Mouse (Mus musculus): Measurements from ENCODE around the gene Uba1y. TPM values are rescaled to one million over a fixed set of nuclear protein-coding genes. Genes with fewer than 3 reads are reported as not detected.
"Not testable (repeated sequence)": the region's sequence is repeated elsewhere in the genome, so short reads cannot be mapped to it uniquely, and the experiment has no call there.

Uba1y gene
- total RNA-seq (2021), result not detected
- long read RNA-seq, experiment 1, result 0 reads
- long read RNA-seq, experiment 2, result 0 reads

DNA sequence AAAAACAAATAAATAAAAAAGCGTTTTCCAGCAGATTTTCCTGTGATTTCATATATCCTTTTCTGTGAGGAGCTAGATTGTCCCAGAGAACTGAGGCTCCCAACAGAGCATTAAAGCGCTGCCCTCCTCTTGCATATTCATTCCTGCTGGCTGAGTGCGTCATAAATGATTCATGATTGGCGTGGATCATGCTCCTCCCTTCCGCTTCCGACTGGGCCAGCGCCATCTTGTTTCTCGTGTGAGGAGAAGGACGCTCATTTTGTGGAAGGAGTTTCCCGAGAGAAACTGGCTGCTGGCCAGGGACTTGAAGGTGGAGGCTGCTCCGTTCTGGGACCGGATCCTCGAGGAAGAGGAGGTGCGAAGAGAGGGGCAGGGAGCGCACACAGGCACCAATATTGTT lies at the start of gene Uba1y:
Gene Uba1y (plus strand): TSS at position 254 of the 400 bp plus-strand sequence.
- DNase-seq (ENCODE audit: low spot score), result no peak

- DNase-seq (ENCODE audit: low spot score), result not testable (repeated sequence)
Measured at GRCm38 (mm10) chrY:797309-797708, 21.1 kb upstream of the Uba1y start, which contains the start of gene Zfy1. TSS of gene Zfy1 (minus strand) at chrY:797409.

DNA sequence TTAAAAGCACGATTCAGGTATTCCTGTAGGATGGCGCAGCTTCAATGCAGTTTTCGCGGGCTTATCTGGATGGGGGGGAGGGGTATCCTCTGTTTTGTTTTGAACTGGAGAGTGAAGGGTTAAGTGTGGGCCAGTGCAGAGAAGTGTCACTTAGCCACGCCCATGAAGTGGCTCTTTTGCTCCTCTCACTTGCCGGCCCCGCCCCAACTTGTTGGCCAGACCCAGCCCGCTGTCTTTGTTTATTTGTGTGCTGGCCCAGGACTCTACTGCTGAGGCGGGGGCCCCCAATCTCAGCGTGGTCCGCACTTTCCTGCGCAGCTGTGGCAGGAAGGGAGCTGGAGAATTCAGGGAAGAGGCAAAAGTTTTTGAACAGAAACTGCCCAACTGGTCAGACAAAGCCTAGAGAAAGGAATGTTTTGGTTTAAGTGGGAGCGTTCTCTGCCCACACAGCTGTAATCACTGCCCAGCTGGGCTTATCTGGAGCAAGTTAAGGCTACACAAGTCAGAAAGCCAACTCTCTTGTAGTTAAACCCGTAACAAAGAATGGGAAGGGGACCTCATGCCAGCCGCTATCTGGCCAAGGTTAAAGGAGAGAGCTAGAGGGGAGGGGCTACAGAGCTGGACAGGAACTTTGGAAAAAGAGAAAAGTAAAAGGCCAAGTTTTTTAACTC lies 9.3 kb upstream of the Uba1y start:
- peak; percentile 30 for DNase-seq (ENCODE audit: low spot score)

DNA sequence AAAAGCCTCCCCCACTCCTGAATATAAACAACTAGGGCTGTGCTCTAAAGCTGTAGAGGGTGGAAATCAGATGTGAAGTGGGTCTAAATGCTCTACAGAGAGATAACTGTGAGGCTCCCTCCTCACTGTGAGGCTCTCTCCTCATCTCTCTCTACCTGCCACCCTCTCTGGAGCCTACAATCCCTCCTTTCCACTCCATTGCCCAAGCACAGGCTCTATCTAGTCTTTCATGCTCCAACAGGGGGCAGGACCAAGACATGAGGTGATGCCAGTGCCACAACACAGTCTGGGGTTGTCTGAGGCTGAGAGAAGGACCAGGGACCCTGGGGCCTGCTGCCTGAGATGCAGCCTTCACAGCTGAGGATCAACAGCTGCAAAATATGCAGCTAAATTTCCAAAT lies 54.0 kb downstream of the Uba1y start:
- DNase-seq (ENCODE audit: low spot score), result no peak

DNA sequence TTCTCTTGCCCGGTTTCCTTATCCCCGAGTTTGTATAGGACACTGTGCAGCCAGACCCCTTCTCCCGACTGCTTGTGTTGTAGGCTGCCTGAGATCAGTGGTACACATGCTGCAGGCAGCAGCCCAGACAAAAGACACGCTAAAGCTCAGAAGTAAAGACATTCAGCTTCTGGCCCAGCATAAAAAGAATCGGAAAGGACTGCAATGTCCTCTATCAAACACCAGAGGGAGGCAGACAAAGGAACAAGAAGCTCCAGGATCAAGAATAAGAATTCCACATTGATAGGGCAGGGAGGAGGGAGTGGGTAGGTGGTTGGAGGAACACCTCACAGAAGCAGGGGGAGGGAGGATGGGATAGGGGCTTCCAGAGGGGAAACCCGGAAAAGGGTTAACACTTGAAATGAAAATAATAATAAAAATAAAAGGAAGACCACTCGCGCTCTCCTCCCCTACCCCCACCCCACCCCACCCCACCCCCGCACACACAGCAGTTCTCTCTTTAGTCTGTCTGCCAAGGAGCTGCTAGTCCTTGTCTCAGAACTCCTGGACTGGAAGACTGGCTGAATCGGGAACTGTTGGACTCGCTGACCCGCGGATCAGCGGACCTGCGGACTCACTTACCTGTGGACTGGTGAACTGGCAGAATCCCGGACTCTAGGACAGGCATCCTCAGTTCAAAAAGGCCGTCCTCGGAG lies 54.6 kb downstream of the Uba1y start:
- DNase-seq (ENCODE audit: low spot score), result no peak

Other genes starting within 250 kb of the Uba1y start
- gene Zfy1, start 21.2 kb upstream of the Uba1y start, total RNA-seq (2021), result not detected
- 1 to 10 TPM in 1 of 2 experiments, not detected in 1; 8.3 TPM for gene Kdm5d, start 79.1 kb downstream of the Uba1y start, total RNA-seq (2021)
- 10 to 100 TPM in 1 of 2 experiments, not detected in 1; 50.2 TPM for gene Eif2s3y, start 191.9 kb downstream of the Uba1y start, total RNA-seq (2021)

Data from gastrocnemius, adult 18-20 months (tissue).